Mouse (Mus musculus): ENCODE measurements at regions not wholly inside any gene's neighbourhood (a gene's known extent, or its start where the extent isn't known, plus 50 kb on each side); places are given as distances from the start of the nearest gene placed in this dataset.

DNA sequence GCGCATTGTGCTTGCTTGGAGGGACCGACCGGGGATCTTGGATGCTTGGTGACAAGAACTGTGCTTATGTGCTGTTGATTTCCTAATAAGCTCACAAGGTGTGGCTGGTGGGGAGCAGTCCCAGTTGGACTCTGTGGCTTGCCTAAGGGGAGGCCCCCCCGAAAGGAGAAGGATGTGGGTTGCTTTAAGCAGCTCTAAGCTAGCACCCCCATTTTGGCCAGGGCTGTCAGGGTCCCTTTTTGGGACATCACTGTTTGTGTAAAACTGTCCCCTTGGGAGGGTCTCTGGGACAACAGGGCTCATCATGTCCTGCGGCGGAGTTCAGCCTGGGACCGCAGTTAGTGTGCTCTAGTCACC is 51.4 kb upstream of the Eef2kmt start:
- DNase-seq (ENCODE audit: low read depth, low spot score): no peak

DNA sequence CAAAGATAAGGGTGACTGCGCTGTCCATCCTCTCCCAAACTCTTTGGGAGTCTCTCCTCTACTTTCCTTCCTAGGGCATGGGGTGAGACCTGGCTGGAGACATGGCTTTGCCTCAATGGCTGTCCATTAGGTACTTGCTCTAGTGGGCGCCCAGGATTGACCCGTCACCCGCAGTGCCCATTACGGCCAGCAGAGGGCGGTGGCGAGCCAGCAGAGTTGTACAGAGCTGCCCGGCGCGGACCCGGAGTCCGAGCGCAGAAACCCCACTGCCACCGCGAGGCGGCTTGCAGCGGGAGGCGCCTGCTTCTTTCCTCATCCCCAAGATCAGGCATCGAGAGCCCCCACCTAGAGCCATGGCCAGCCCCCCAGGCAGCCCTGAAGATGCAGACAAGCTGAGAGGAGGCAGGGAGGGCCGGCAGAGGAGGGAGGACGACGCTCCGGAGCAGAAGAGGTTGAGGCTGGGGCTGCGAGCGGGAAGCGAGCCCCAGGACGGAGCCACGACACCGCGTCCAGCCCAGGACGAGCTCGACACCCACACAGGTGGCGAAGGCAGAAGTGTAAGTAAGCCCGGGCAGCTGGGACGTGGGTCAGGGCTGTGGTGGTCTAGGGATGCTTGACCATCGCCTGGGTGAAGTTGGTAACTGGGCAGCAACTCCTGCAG is 50.9 kb upstream of the Eef2kmt start:
- DNase-seq (ENCODE audit: low read depth, low spot score): peak; percentile 73

Data from brain, adult 2 months (tissue).